Mouse (Mus musculus) large intestine, adult 2 months (tissue): ENCODE measurements around the gene Ccdc116. TPM values are rescaled to one million over a fixed set of nuclear protein-coding genes. Genes with fewer than 3 reads are reported as not detected.
"Not testable (repeated sequence)": the region's sequence is repeated elsewhere in the genome, so short reads cannot be mapped to it uniquely, and the experiment has no call there.

Experiments
- DNase-seq: peaks from one replicate; pipeline ENCODE4 v3.0.0-alpha.2; 2012; ENCODE audit warnings: low read depth, low spot score
- WGBS: fragments of 180-500 bp; shearing (Covaris S2); methylation state at CpG from one replicate; pipeline ENCODE4 v1.1.7; 2018; 5-methylcytosine and 5-hydroxymethylcytosine counted together
- polyA plus RNA-seq: library from polyadenylated mRNA; depleted of rRNA; stranded (reverse); fragments of >200 nt; gene quantifications from 2 replicates; pipeline ENCODE4 v1.2.3, GENCODE M21; 2012; rRNA removed

Ccdc116 gene
- polyA plus RNA-seq: 13.5 and 17.3 TPM in 2 replicates

- under 1% methylated on average over 34 of the region's 34 CpGs for WGBS
- DNase-seq: no peak
Measured at GRCm38 (mm10) chr16:17146772-17147235, at the start of gene Ccdc116. Ccdc116 (minus strand) TSS chr16:17147229.

- 80% methylated on average over 4 of the region's 4 CpGs for WGBS
- DNase-seq: no peak
Measured at GRCm38 (mm10) chr16:17193823-17194222, 46.8 kb upstream of the Ccdc116 start.

- DNase-seq: no peak
Measured at GRCm38 (mm10) chr16:17185475-17185874, 38.4 kb upstream of the Ccdc116 start.

GRCm38 (mm10) chr16:17183003-17183402 is 36.0 kb upstream of the Ccdc116 start:
- WGBS: 64% methylated on average over 3 of the region's 3 CpGs
- no peak for DNase-seq

GRCm38 (mm10) chr16:17182136-17182535 is 35.1 kb upstream of the Ccdc116 start:
- no peak for DNase-seq
- WGBS: 74% methylated on average over 2 of the region's 2 CpGs

- 60% methylated on average over 4 of the region's 4 CpGs for WGBS
- no peak for DNase-seq
Measured at GRCm38 (mm10) chr16:17181382-17181781, 34.4 kb upstream of the Ccdc116 start.

- no peak for DNase-seq
- 93% methylated on average over 3 of the region's 3 CpGs for WGBS
Measured at GRCm38 (mm10) chr16:17179706-17180105, 32.7 kb upstream of the Ccdc116 start.

- DNase-seq: no peak
- WGBS: 90% methylated on average over 1 of the region's 1 CpGs
Measured at GRCm38 (mm10) chr16:17177623-17178170, 30.7 kb upstream of the Ccdc116 start.

- peak; percentile 60 for DNase-seq
- 52% methylated on average over 2 of the region's 2 CpGs for WGBS
Measured at GRCm38 (mm10) chr16:17175765-17176164, 28.7 kb upstream of the Ccdc116 start.

GRCm38 (mm10) chr16:17168049-17168448 is 21.0 kb upstream of the Ccdc116 start:
- DNase-seq: no peak
- 74% methylated on average over 5 of the region's 5 CpGs for WGBS

GRCm38 (mm10) chr16:17167179-17167578 is 20.1 kb upstream of the Ccdc116 start:
- no peak for DNase-seq

- 21% methylated on average over 1 of the region's 1 CpGs for WGBS
- DNase-seq: not testable (repeated sequence)
Measured at GRCm38 (mm10) chr16:17165478-17165877, 18.4 kb upstream of the Ccdc116 start.

- 85% methylated on average over 2 of the region's 2 CpGs for WGBS
- DNase-seq: no peak
Measured at GRCm38 (mm10) chr16:17154346-17154745, 7.3 kb upstream of the Ccdc116 start.

- DNase-seq: no peak
- 93% methylated on average over 4 of the region's 4 CpGs for WGBS
Measured at GRCm38 (mm10) chr16:17151874-17152273, 4.8 kb upstream of the Ccdc116 start.

- peak; percentile 69 for DNase-seq
- WGBS: 39% methylated on average over 7 of the region's 7 CpGs
Measured at GRCm38 (mm10) chr16:17150520-17151258, 3.7 kb upstream of the Ccdc116 start.

GRCm38 (mm10) chr16:17148084-17148483 is 1.1 kb upstream of the Ccdc116 start:
- 44% methylated on average over 16 of the region's 16 CpGs for WGBS
- DNase-seq: no peak

- 2% methylated on average over 40 of the region's 41 CpGs for WGBS
- DNase-seq: no peak
Measured at GRCm38 (mm10) chr16:17147391-17147929, 431 bp upstream of the Ccdc116 start.

GRCm38 (mm10) chr16:17144339-17144738 is 2.7 kb downstream of the Ccdc116 start, which contains the start of gene Ydjc:
Ydjc (plus strand) TSS chr16:17144621.
- 46% methylated on average over 7 of the region's 7 CpGs for WGBS
- DNase-seq: no peak

GRCm38 (mm10) chr16:17137355-17137754 is 9.7 kb downstream of the Ccdc116 start:
- WGBS: 74% methylated on average over 15 of the region's 15 CpGs
- DNase-seq: no peak

- DNase-seq: no peak
- 21% methylated on average over 7 of the region's 7 CpGs for WGBS
Measured at GRCm38 (mm10) chr16:17132906-17133200, 14.2 kb downstream of the Ccdc116 start.
